Mouse (Mus musculus) liver, postnatal 0 days (tissue): Measurements from ENCODE around the gene Prdx2. TPM values are rescaled to one million over a fixed set of nuclear protein-coding genes. Genes with fewer than 3 reads are reported as not detected.

Experiments
- ATAC-seq: fragments of 200-750 bp; cut with Nextera tagmentation; 2 replicates; pipeline ENCODE4 v1.8.0; 2017; ENCODE audit warnings: mild to moderate bottlenecking, moderate library complexity
- DNase-seq: peaks from one replicate; pipeline ENCODE4 v3.0.0-alpha.2; 2016
- H3K27ac ChIP-seq: fragments of 300-500 bp; sonication (generic); 2 replicates; pipeline ENCODE4 v1.5.1; 2014; ENCODE audit warnings: antibody characterized with exemption, moderate library complexity, mild to moderate bottlenecking, low read depth
- H3K27me3 ChIP-seq: fragments of 300-500 bp; sonication (generic); 2 replicates; pipeline ENCODE4 v1.6.1; 2014; ENCODE audit warnings: low read length, control low read depth, mixed read lengths; ENCODE audit not compliant: insufficient read depth
- H3K36me3 ChIP-seq: fragments of 300-500 bp; sonication (generic); replicated peaks from 2 replicates; pipeline ENCODE4 v1.6.1; 2014; ENCODE audit warnings: mild to moderate bottlenecking, control low read depth, low read length, moderate library complexity, mixed read lengths; ENCODE audit not compliant: insufficient read depth
- H3K4me1 ChIP-seq: fragments of 300-500 bp; sonication (generic); 2 replicates; pipeline ENCODE4 v1.6.1; 2014; ENCODE audit warnings: antibody characterized with exemption, mild to moderate bottlenecking, control low read depth; ENCODE audit not compliant: insufficient read depth
- H3K4me2 ChIP-seq: fragments of 300-500 bp; sonication (generic); 2 replicates; pipeline ENCODE4 v1.6.1; 2014; ENCODE audit warnings: low read depth, mild to moderate bottlenecking, low read length, moderate library complexity, mixed read lengths
- H3K4me3 ChIP-seq: fragments of 300-500 bp; sonication (generic); 2 replicates; pipeline ENCODE4 v1.5.1; 2014; ENCODE audit warnings: low read depth, low read length
- H3K9ac ChIP-seq: fragments of 300-500 bp; sonication (generic); replicated peaks from 2 replicates; pipeline ENCODE4 v1.6.1; 2014; ENCODE audit warnings: mild to moderate bottlenecking, moderate library complexity
- H3K9me3 ChIP-seq: fragments of 300-500 bp; sonication (generic); 2 replicates; pipeline ENCODE4 v1.6.1; 2016; ENCODE audit warnings: mild to moderate bottlenecking, control low read depth, low read length, mixed read lengths
- CTCF ChIP-seq: sonication (generic); IDR thresholded peaks from 2 replicates; pipeline ENCODE4 v1.5.1; 2016; ENCODE audit warnings: antibody characterized with exemption, low read depth
- EP300 ChIP-seq: IDR thresholded peaks from 2 replicates; pipeline ENCODE4 v1.6.1; 2016; ENCODE audit warnings: antibody characterized with exemption, low read depth, mild to moderate bottlenecking
- WGBS: fragments of 180-500 bp; shearing (Covaris S2); extraction: QIAGEN DNeasy Blood & Tissue Kit; methylation state at CpG from one replicate; pipeline ENCODE4 v1.1.7; 2014; ENCODE audit not compliant: insufficient replicate concordance; 5-methylcytosine and 5-hydroxymethylcytosine counted together
- polyA plus RNA-seq: library from polyadenylated mRNA; unstranded; fragments of >200 nt; fragmentation: Nextera tagmentation; extraction: Ambion mirVana; gene quantifications from 2 replicates; pipeline ENCODE4 v1.2.1, GENCODE M21; 2015

Prdx2 gene
- polyA plus RNA-seq, 1 experiment from 2014 or later: 831 TPM

- H3K4me3 ChIP-seq: no peak overlapping the region
- 76% methylated on average over 13 of the region's 13 CpGs for WGBS
- H3K9ac ChIP-seq: no peak overlapping the region
- no peaks in the 10 kb centered on the region for H3K36me3 ChIP-seq
- DNase-seq (no peak), ATAC-seq (no peak)
- no peak overlapping the region for H3K4me2 ChIP-seq
- H3K27me3 ChIP-seq: peaks cover 47% of the 10 kb centered on the region
- H3K27ac ChIP-seq: no peak overlapping the region
- H3K4me1 ChIP-seq: peaks cover 4% of the 10 kb centered on the region; the same call in 1 of the 2 replicates
- TF ChIP-seq CTCF: no peak
- H3K9me3 ChIP-seq: no peaks in the 10 kb centered on the region
Observed at GRCm38 (mm10) chr8:84930582-84930981, 38.8 kb upstream of the Prdx2 start.

DNA sequence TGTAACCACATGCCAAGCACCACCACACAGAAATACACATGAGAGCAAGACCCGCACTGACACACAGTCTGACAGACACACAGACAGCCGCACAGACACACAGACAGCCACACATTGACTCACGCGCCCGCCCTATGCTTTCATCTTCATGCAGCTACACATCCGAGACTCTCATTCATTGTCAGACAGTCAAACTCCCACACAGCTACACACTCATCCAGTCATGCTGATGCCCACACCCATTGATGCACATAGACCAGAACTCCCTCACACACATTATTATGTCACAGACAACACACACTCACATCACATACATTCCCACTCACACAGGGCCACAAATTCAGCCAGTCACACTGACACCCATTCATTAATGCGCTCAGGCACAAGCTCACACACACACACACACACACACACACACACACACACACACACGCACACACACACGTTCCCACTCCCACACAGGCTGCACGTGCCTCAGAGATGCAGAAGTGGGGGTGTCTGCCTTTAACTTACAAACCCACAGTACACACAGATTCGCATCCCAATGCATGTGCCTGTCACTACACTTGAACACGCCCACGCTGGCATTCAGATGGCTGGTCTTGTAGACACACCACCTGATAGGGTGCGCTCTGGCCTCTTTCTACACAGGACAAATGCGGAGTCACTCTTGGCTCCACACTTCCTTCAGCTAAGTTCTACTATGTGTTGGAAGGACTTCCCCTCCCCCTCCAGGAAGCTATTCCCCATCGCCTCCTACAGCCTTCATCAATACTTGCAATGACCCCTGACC lies 35.4 kb upstream of the Prdx2 start:
- Histone ChIP-seq H3K4me2 (no peak overlapping the region), H3K27me3 (peaks cover 70% of the 10 kb centered on the region), H3K27ac (no peak overlapping the region), H3K9me3 (no peaks in the 10 kb centered on the region), H3K36me3 (no peaks in the 10 kb centered on the region), H3K4me1 (no peaks in the 10 kb centered on the region; the same call in none of the 2 replicates), H3K4me3 (no peak overlapping the region), H3K9ac (no peak overlapping the region)
- no peak for DNase-seq
- ATAC-seq: no peak
- TF ChIP-seq EP300: no peak
- no peak for TF ChIP-seq CTCF
- 66% methylated on average over 16 of the region's 16 CpGs for WGBS

- no peaks in the 10 kb centered on the region for H3K36me3 ChIP-seq
- 3% methylated on average over 15 of the region's 15 CpGs for WGBS
- no peaks in the 10 kb centered on the region for H3K9me3 ChIP-seq
- no peak overlapping the region for H3K4me2 ChIP-seq
- DNase-seq (no peak), ATAC-seq (no peak)
- no peak overlapping the region for H3K9ac ChIP-seq
- H3K27ac ChIP-seq: no peak overlapping the region
- H3K27me3 ChIP-seq: peaks cover 64% of the 10 kb centered on the region
- TF ChIP-seq CTCF: no peak
- TF ChIP-seq EP300: no peak
- H3K4me3 ChIP-seq: no peak overlapping the region
- no peaks in the 10 kb centered on the region; the same call in none of the 2 replicates for H3K4me1 ChIP-seq
Observed at GRCm38 (mm10) chr8:84934860-84935259, 34.5 kb upstream of the Prdx2 start.

DNA sequence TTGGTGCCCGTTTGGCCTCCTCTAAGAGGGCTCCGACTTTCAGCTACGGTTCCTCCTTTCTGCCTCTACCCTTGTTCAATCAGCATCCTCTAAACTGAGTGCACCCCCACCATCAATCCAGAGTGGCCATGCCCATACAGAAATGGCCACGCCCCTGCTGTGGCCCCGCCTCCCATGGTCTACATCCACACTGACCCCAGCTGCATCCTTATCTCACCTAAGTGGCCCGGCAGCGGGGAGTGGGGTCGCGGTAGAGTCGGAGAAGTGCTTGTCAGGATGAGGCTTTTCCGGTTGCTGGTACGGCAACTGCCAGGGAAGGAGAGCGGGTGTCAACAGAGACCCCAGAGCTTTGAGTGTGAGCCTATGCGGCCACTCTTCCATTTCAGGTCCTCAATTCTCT lies 33.9 kb upstream of the Prdx2 start:
- Histone ChIP-seq H3K9ac (no peak overlapping the region), H3K9me3 (no peaks in the 10 kb centered on the region), H3K4me3 (no peak overlapping the region), H3K4me2 (no peak overlapping the region), H3K27ac (no peak overlapping the region), H3K4me1 (no peaks in the 10 kb centered on the region; the same call in none of the 2 replicates), H3K36me3 (no peaks in the 10 kb centered on the region), H3K27me3 (peaks cover 58% of the 10 kb centered on the region)
- DNase-seq (no peak), ATAC-seq (no peak; the same call in 1 of the 2 replicates)
- 3% methylated on average over 14 of the region's 14 CpGs for WGBS
- no peak for TF ChIP-seq EP300
- no peak for TF ChIP-seq CTCF

GRCm38 (mm10) chr8:84936041-84936961 lies 33.1 kb upstream of the Prdx2 start:
- H3K9ac ChIP-seq: no peak overlapping the region
- H3K4me3 ChIP-seq: peak overlapping the region; percentile 44
- H3K4me1 ChIP-seq: no peaks in the 10 kb centered on the region; the same call in none of the 2 replicates
- no peak for TF ChIP-seq EP300
- no peak for TF ChIP-seq CTCF
- DNase-seq (no peak), ATAC-seq (no peak)
- H3K9me3 ChIP-seq: no peaks in the 10 kb centered on the region
- H3K27ac ChIP-seq: no peak overlapping the region
- H3K36me3 ChIP-seq: no peaks in the 10 kb centered on the region
- peaks cover 54% of the 10 kb centered on the region for H3K27me3 ChIP-seq
- H3K4me2 ChIP-seq: peak overlapping the region; percentile 70
- WGBS: 25% methylated on average over 23 of the region's 23 CpGs

DNA sequence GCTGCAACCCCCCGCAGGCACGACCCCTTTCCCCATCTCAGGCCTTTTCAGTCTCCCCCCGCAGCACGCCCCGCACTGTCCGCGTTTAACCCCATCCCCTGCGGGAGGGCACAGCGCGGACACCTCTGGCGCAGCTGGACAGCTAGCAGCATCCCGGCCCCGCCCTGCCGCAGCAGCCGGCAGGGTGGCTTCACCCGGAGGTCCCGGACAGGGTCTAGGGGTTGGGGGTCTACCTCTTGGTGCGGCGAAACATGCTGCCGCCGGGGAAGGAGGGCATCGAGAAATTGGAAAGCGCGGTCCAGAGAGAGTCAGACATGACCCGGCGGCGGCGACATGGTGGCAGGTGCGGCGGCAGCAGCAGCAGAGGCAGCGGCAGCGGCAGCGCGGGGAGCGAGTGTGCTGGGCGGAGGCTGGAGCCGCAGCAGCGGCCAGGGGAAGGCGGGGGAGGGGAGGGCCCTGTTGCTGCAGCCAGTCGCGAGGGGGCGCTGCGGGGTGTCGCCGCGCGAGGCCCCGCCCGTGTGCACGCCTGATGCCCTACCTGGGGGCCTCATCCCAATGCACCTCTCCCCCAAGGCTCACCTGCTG lies 32.3 kb upstream of the Prdx2 start, which contains the start of gene Mast1:
Gene Mast1, minus strand, starts transcription at position 398 of the 585 bp plus-strand sequence.
- Histone ChIP-seq H3K36me3 (no peaks in the 10 kb centered on the region), H3K4me1 (no peaks in the 10 kb centered on the region; the same call in none of the 2 replicates), H3K27ac (no peak within 1 kb of the TSS), H3K27me3 (peaks cover 52% of the 10 kb centered on the region), H3K9ac (0 out of 2 replicates have a peak within 1 kb of the TSS, but pooled peaks have one; percentile 16), H3K4me3 (peak within 1 kb of the TSS; percentile 44), H3K9me3 (no peaks in the 10 kb centered on the region), H3K4me2 (peak within 1 kb of the TSS; percentile 70)
- TF ChIP-seq EP300: no peak
- peak; percentile 69 for TF ChIP-seq CTCF
- 2% methylated on average over 46 of the region's 50 CpGs for WGBS
- peak; percentile 80 for DNase-seq
- peak; percentile 67 for ATAC-seq
